Mouse (Mus musculus) left cerebral cortex, adult 11 months (tissue): Measurements from ENCODE around the gene Gm37240.

ENCODE experiments used
- DNase-seq: peaks from one replicate; pipeline ENCODE4 v3.0.0; 2022; ENCODE audit warnings: low spot score

Gene Gm37240

DNA sequence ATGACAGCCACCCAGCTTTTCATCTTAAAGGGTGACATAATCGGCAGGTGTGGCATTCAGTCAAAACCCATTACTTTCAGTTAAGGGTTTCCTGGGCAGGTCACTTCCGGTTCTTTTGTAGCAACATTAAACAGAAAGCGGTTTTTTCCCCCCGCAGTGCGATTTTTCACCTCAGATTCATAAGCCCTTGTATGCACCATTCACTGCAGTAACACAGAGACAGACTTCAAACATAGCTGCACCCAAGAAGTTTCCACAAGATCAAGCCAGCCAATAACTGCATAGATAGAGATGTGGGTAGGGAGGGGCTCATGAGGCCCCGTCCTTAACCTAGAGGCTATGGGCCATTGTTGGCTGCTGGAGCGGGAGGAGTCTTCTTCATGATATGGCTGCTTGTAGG is 760.3 kb downstream of the Gm37240 start:
- no peak for DNase-seq

DNA sequence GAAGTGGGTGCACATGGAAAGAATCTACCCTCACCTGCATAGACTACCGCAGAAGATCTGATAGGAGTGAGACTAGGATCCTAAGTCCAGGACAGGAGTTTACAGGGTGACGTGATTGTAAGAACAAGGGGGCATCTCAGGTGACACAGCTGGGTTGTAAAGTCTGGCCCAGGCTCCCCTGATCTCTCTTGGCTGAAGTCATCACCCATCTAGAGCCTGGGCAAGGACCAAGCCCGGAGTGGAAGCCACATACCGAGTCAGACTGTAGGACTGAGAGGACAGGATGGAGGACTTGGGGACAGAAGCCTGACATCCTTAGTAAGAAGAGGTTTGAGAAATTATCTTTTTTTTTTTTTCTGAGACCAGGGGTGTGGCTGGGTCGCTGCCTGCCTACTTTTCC is 761.8 kb downstream of the Gm37240 start:
- no peak for DNase-seq

DNA sequence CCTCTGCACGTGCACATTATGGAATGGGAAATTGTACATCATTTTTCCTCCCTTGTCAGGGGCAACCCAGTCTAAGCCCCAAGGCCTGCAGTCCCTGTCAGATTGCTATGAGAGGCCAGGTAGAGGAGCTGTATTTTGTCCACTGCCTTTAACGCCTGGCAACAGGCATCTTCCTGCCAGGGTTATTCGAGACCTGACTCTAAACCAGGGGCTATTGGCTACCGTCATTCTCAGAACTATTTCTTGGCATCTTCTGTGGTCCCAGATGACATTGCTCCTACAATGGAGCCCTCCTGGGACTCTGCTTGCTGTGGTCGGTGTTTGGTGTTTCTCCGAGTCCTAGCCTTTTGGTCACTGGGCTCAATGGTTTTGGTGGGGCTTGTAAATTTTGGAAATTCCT is 762.4 kb downstream of the Gm37240 start:
- DNase-seq: no peak

DNA sequence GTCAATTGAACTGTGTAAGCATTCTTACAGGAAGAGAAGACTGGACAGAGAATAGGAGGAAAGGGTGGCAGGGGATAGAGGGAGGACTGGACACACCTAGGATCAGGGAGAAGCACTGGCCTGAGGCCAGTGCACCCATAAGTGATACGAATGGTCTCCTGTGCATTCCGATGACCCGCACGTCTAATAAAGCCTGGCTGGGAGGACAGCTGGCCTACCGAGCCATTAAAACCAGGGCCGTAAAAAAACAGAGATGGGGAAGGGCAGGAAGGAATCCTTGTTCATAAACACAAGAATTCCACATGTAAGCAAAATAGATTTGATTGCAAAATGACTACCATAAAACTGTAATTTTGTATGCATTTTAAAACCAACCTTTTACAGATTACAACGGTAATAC is 762.9 kb downstream of the Gm37240 start:
- no peak for DNase-seq

DNA sequence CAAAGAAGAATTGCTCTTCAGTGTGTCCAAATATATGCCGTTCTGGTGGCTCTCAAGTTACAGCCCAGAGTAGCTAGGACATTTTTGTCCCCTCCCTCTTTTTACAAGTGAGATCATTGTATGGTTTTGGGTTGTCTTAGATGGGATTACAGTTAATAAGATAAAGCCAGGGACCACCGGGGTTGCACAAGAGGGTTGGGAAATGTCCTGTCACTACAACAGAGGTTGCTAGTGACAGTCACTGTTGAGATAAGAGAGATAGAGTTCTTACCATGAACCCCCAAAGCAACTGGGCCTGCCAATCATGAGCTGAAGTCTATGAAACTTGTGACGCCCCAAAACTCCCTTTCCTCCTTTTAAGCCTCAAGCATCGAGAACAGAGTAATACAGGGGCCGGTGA is 769.6 kb downstream of the Gm37240 start:
- no peak for DNase-seq

DNA sequence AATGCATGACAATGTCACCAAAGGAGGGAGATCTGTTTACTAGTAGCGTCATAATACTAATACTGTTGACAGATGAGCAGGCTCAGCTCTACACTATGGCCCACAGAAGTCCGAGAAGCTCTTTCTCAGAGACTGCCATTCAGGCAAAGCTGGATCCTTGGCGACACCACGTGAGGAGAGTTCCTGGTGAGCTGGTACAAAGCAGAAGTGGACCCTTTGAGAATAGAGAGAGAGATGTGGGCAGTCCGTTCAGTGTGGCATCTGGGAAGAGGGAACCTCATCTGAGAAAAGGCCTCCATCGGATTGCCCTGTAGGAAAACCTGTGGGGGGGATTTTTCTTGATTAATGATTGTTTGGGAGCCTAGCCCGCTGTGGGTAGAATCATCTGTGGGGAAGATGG is 770.3 kb downstream of the Gm37240 start:
- DNase-seq: no peak

DNA sequence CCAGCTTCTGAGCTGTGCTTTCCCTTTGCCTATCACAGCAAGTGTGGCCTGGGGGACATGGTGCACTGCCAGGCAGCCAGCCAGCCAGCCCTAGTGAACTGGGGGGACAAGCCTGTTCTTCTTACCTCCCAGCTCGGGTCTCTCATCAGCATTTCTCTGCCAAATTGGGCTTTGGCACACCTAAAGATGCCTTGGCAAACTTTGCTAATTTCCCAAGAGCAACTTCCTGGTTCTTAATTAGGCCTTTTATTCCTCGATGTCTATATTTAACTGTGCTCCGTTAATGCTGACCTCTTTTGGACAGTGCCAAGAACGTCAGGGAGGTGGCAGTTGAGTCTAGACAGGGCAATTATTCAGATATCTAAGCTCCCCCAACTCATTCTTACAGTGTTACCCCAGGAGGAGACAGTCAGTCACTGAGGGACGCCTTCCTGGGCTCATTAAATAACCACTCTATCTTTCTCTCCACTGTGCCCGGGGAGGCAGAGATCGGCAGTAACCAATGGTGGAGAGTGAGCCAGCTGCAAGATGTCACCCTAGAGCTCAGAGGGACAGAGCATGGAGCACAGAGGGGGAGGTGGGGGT is 771.3 kb downstream of the Gm37240 start:
- peak; percentile 22 for DNase-seq

DNA sequence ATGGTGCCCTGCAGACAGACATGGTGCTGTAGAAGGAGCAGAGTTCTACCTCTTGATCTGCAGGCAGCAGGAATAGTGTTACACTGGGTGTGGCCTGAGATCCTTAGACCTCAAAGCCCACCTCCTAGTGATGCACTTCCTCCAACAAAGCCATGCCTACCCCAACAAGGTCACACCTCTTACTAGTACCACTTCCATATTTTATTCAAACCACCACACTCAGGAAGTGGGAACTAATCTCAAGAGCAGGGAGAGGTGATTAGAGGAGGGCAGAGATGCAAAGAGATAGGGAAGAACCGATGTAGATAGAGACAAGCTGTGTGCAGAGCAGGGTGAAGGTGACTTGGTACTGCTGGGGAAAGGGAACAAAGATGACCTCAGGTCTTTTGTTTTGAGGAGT is 773.8 kb downstream of the Gm37240 start:
- DNase-seq: no peak

DNA sequence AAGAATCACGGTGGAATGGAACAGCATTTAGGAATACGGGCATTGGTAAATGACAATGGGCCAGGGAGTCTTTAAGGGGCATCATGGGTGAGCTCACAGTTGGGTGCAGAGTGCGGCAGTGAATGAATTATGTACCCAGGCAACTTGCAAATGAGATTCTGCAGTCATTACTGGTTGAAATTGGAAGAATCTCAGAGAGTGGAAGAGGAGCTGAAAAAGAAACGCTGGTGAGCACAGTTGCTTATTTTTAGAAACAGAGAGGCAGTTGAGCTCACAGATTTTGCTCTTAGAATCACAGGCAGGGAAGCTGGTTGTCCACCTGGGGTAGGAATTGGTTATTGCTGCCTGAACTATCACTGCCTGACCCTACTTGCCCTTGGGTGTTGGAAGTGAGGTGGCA is 776.6 kb downstream of the Gm37240 start:
- DNase-seq: peak; percentile 25

DNA sequence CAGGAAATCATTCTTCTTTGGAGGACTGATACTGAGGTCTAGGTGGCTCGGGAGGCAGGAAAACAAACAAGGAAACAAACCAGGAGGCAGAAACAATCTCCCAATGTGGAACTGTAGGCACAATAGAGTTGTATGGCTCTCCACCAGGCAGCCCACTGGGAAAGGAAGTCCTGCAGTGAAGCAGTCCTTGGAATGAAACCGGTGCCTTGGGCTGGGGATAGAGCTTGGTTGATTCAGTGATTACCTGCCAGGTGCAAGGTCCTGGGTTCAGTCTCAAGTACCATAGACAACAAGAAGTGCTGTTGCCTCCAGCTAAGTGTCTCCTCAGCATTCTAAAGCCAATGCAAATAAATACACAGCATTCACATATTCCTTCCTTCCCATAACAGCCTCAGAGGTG is 778.1 kb downstream of the Gm37240 start:
- DNase-seq: no peak

DNA sequence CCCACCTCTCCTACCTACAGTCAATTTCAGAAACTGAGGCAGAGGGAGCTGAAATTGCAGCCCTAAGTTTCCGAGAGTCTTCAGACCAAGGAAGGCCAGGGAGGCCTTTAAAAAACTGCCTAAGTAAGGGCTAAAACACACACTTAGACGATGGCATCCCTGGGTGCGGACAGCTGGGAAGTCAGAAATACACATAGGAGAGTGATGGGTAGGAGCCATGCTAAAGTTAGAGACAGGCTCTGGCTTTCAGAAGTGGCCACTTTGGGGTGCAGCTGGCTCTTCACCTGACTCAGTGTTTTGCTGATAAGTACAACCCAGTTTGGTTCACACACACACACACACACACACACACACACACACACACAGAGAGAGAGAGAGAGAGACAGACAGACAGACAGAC is 778.9 kb downstream of the Gm37240 start:
- DNase-seq: no peak

DNA sequence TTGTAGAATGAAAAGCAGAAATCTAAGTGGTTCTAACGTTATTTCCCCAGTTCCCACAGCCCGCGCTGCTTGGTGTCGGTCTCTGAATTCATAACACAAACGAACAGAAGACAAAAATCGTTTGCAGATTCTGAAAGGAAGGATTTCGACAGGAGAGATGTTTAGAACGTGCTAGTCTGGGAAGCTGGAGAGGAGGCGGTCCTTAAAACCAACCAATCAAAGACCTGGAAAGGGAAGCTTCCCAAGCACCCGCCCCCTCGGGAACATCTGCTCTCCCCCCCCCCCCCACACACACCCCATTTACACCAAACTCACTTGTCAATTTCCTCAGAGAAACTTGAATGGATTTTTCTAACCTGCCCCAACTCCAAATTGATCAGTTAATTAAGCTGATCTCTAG is 780.4 kb downstream of the Gm37240 start:
- DNase-seq: no peak

DNA sequence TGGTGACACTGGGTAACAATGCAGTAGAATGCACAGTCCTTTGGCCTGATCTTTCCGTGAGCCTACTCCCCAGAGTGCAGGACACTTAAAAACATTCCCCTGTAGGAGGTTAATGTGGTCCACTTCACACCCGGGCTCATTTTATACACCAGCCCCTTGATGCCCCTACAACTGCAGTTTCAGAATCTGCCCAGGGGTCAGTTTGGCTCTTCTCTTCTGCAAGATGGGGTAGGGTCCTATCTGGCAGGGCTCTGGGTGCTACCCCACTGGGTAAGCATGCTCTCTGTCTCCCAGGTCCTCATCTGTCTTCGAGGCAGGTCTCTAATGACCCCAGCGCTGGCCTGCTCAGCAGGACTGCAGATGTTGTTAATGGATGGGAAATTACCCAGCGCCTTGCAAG is 783.0 kb downstream of the Gm37240 start:
- no peak for DNase-seq

DNA sequence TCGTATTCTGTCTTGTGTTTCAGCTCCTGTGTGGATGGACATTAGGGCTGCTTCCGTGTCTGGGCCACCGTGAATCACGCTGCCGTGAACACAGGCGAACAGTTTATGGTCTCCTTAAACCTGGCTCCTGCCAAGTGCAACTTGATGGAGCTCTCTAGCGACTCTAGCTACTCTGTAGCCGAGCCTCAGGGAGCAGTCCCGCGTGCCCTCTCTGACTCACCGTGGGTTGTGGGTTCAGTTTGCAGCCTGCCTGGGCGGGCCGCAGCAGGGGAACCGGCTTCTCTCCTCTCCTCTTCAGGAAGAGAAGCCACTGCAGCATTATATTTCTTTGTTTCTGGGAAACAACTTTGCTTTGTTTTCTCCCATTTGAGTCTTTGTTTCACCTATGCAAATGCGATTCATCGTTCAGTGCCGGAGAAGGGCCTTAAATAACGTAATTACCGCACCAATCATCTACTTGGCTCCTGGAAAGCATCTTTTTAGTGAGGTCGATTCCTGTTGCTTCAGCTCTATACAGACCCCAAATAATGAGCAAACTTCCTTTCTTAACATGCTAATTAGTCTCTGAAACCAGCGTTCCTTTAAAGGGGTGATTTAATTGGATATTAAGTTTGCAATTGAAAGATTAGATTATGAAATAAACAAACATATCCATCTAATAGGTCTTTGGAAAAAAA is 806.3 kb downstream of the Gm37240 start:
- no peak for DNase-seq

DNA sequence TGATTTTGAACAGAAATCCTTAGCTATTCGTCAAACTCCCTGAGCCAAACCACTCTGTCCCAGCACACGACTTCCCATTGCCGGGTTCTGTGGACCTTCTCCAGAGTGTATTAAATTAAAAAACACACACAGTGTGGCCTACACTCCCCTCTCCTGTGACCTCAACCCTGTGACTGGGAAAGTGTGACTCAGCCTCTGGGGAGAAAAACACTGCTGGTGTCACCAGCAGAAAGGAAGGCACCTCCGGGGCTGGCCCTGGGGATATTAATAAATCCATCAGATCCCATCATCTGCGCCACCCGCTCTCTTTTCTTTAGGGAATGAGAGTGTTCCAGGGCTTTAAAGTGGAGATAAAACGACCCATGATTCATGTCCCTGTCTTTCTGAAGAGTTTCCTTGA is 823.2 kb downstream of the Gm37240 start:
- no peak for DNase-seq

DNA sequence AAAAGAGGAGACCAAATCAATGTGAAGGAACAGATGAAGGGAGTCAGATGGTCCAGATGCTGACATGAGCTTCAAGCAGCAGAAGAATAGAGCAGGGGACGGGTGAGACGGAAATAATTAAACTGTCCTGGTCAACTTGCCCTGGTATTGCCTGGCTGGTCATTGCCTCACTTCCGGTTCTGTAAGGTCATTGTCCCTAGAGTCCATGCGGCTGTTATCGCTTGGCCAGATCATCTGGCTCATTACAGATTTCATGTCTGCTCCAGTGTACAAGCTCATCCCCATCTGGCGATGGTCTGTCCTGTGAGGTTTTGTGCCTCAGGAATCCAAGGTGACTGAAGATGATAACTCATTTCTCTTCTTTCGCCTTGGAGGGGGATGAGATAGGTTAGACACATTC is 827.2 kb downstream of the Gm37240 start:
- no peak for DNase-seq

DNA sequence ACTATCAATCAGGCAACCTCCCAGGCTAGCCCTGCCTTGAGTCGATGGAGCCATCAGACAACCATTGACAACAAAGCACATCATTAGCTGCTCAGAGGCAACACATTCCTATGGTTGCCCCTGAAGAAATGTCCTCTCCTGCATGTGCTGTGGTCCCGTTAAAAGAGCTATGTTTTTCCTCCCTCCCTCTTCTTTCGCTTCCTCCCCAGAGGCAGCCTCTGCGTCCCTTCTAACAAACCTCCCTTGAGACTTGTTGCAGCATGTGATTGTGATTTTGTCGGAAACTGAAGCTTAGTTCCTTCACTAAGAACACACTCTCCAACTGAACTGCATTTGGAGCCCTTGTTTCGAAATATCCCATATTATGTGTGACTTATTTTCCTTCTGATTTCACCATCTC is 830.1 kb downstream of the Gm37240 start:
- DNase-seq: no peak

DNA sequence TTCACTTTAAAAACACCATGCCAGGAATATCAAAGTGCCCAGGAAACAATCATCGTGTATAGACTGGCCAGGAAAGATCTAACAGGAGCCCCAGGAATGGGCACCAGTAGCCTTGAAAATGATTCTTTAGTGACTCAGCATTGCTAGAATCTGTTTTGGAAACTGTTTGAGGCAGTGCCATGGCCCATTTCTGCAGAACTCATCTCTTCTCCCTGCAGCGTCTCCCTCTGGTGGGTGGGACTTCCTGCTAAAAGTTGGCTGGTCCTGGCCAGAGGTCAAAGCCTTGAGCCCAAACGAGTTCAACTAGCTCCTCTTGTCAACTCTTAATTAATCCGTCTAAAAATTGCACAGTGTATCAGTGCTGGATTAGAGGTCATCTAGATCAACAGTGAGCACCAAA is 833.8 kb downstream of the Gm37240 start:
- no peak for DNase-seq

DNA sequence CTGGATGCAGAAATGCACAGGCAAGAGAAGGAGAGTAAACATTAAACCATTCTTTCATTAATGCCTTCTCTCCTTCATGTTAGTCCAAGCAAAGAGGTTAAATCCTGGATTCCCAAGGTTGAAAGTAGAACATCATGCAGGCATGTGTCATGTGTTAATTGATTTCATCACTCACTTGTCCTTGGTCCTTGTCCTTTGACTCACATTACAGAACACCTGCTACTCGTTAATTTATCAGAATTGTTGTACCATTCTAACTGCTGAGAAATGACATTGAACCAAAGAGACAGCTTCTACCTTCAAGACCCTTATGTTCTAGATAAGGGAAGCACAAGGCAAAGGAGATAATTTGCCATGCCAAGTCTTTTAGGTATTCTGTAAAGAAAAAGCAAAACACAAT is 835.1 kb downstream of the Gm37240 start:
- no peak for DNase-seq

DNA sequence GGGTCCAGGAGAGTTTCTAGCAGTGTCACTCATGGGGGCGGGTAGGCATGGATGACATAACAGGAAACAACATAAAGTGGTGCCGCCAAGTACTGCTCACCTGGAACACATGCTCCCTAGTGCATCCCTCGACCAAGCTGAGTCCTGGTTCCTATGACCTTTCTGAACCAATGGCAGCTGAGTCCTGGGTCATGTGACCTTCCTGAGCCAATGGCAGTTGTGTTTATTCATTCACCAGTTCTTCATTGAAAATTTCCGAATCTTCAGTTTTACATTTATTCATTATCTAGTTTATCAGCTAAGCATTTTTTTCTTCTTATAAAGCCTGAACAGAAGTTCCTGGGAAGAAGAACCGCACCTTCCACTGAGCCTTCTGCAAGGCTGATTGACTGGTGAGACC is 838.7 kb downstream of the Gm37240 start:
- DNase-seq: no peak

DNA sequence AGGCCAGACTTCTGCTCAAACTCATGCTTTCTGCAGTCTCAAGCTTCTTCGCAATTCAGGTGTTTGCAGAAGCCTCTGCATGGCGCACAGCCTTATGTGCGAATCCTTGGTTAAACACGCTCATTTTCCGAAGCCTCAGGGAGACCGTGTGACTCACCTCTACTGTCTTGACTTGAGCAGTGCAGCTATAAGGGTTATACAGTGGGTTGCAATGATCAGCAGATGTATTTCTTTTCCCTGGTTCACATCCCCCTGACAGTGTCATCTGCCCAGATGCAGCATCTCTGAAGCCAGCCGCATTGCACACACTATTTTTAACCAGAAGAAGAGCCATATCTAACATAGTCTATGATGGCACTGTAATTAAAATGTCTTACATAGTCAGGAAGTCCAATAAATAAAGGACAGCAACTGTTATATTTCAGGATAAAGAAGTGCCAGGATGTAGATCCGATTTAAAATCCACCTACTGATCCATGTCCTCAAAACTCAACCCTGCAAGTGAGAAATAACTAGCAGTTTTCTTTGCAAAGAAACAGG is 843.6 kb downstream of the Gm37240 start:
- DNase-seq: no peak

DNA sequence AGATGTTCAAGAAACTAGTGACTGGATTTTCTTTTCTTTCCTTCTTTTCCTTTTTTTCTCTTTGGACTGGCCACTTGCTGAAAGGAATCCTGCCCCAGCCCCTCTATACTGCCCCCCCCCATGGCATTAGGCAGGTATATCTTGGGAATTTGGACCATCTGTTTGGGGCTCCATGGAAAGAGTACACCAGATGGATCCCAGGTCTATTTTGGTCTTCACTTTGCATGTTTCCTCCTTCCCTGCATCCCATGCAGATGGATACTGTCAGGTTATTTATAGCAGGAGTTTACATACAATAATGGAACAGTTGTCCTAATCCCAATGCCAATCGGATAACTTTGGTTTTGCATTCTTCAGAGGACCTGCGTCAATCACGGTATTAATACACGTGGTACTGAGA is 845.2 kb downstream of the Gm37240 start:
- DNase-seq: no peak

DNA sequence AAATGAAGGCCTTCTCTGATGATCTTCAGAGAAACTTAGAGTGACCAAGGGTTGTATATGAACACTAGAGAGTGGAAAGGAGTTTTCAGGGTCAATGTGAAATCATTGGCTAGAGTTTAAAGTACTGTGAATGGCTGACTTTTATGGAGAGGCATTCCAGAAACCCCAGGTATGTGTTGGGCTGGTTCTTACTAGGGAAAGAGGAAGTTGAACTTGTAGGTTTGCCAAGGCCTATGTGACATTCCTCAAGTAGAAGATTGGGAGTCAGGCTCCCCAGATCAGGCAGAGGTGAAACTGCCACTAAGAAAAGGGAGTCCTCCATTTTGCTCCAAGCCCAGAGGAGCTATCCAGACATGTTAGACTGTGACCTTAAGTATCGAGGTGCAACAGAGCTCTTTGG is 858.2 kb downstream of the Gm37240 start:
- no peak for DNase-seq
